Mouse (Mus musculus) forebrain, postnatal 0 days (tissue): ENCODE measurements around the gene Rbpj. TPM values are rescaled to one million over a fixed set of nuclear protein-coding genes. Genes with fewer than 3 reads are reported as not detected.

Experiments used
- ATAC-seq: fragments of 200-750 bp; cut with Nextera tagmentation; 2 replicates; pipeline ENCODE4 v1.8.0; 2017; ENCODE audit warnings: mild to moderate bottlenecking, moderate library complexity
- DNase-seq: peaks from one replicate; pipeline ENCODE4 v3.0.0-alpha.2; 2015
- H3K27ac ChIP-seq: fragments of 300-500 bp; sonication (generic); 2 replicates; pipeline ENCODE4 v1.5.1; 2014; ENCODE audit warnings: low read depth, mild to moderate bottlenecking, antibody characterized with exemption, low read length, moderate library complexity, mixed read lengths
- H3K27me3 ChIP-seq: fragments of 300-500 bp; sonication (generic); 2 replicates; pipeline ENCODE4 v1.6.1; 2014; ENCODE audit warnings: mild to moderate bottlenecking, low read length, mixed read lengths; ENCODE audit not compliant: insufficient read depth
- H3K36me3 ChIP-seq: fragments of 300-500 bp; sonication (generic); 2 replicates; pipeline ENCODE4 v1.6.1; 2014; ENCODE audit warnings: mild to moderate bottlenecking, moderate library complexity; ENCODE audit not compliant: insufficient read depth
- H3K4me1 ChIP-seq: fragments of 300-500 bp; sonication (generic); 2 replicates; pipeline ENCODE4 v1.6.1; 2014; ENCODE audit warnings: antibody characterized with exemption; ENCODE audit not compliant: insufficient read depth
- H3K4me2 ChIP-seq: fragments of 300-500 bp; sonication (generic); 2 replicates; pipeline ENCODE4 v1.6.1; 2014; ENCODE audit warnings: low read depth, mild to moderate bottlenecking, moderate library complexity
- H3K4me3 ChIP-seq: fragments of 300-500 bp; sonication (generic); 2 replicates; pipeline ENCODE4 v1.5.1; 2014; ENCODE audit warnings: low read depth, low read length, mixed read lengths
- H3K9ac ChIP-seq: fragments of 300-500 bp; sonication (generic); 2 replicates; pipeline ENCODE4 v1.6.1; 2014; ENCODE audit warnings: mild to moderate bottlenecking
- H3K9me3 ChIP-seq: fragments of 300-500 bp; sonication (generic); 2 replicates; pipeline ENCODE4 v1.6.1; 2016; ENCODE audit warnings: low read length
- CTCF ChIP-seq: sonication (generic); IDR thresholded peaks from 2 replicates; pipeline ENCODE4 v1.5.1; 2016; ENCODE audit warnings: antibody characterized with exemption, control low read depth, low read depth
- WGBS: fragments of 180-500 bp; shearing (Covaris S2); extraction: QIAGEN DNeasy Blood & Tissue Kit; methylation state at CpG from one replicate; pipeline ENCODE4 v1.1.7; 2014; 5-methylcytosine and 5-hydroxymethylcytosine counted together
- polyA plus RNA-seq: library from polyadenylated mRNA; unstranded; fragments of >200 nt; fragmentation: Nextera tagmentation; extraction: Ambion mirVana; gene quantifications from 2 replicates; pipeline ENCODE4 v1.2.1, GENCODE M21; 2015
- total RNA-seq: library from RNA; depleted of rRNA; stranded (reverse); fragments of >200 nt; gene quantifications from 2 replicates; pipeline ENCODE4 v1.2.3, GENCODE M21; 2014; rRNA removed

Gene Rbpj
- total RNA-seq (18.8 and 25.4 TPM in 2 replicates), polyA plus RNA-seq (13.8 and 19.4 TPM in 2 replicates)

- no peak for ATAC-seq
- TF ChIP-seq CTCF = no peak
- Histone ChIP-seq H3K9me3 (no peaks in the 10 kb centered on the region), H3K36me3 (no peaks in the 10 kb centered on the region), H3K4me2 (no peak within 1 kb of the TSS), H3K4me3 (no peak within 1 kb of the TSS), H3K4me1 (no peaks in the 10 kb centered on the region), H3K27ac (no peak within 1 kb of the TSS), H3K27me3 (no peaks in the 10 kb centered on the region), H3K9ac (no peak within 1 kb of the TSS)
- DNase-seq = no peak
- WGBS = 87% methylated on average over 9 of the region's 9 CpGs
Observed at GRCm38 (mm10) chr5:53465883-53466282, at the start of gene Rbpj. Gene Rbpj, plus strand, starts transcription at chr5:53466152.

- no peak for ATAC-seq
- no peak overlapping the region for H3K4me2 ChIP-seq
- H3K4me3 ChIP-seq = no peak overlapping the region
- no peak overlapping the region for H3K9ac ChIP-seq
- H3K9me3 ChIP-seq = no peaks in the 10 kb centered on the region
- H3K36me3 ChIP-seq = no peaks in the 10 kb centered on the region
- DNase-seq = no peak
- H3K27me3 ChIP-seq = no peaks in the 10 kb centered on the region
- H3K4me1 ChIP-seq = no peaks in the 10 kb centered on the region
- 80% methylated on average over 1 of the region's 1 CpGs for WGBS
- no peak overlapping the region for H3K27ac ChIP-seq
- TF ChIP-seq CTCF = no peak
Observed at GRCm38 (mm10) chr5:53420777-53421176, 45.2 kb upstream of the Rbpj start.

GRCm38 (mm10) chr5:53421291-53421690 lies 44.7 kb upstream of the Rbpj start:
- Histone ChIP-seq H3K9me3 (no peaks in the 10 kb centered on the region), H3K4me3 (no peak overlapping the region), H3K4me1 (no peaks in the 10 kb centered on the region), H3K36me3 (no peaks in the 10 kb centered on the region), H3K27ac (no peak overlapping the region), H3K27me3 (no peaks in the 10 kb centered on the region), H3K4me2 (no peak overlapping the region), H3K9ac (no peak overlapping the region)
- no peak for DNase-seq
- TF ChIP-seq CTCF = no peak
- 89% methylated on average over 4 of the region's 4 CpGs for WGBS
- ATAC-seq = no peak

GRCm38 (mm10) chr5:53427411-53427810 lies 38.5 kb upstream of the Rbpj start:
- Histone ChIP-seq H3K9ac (no peak overlapping the region), H3K27me3 (no peaks in the 10 kb centered on the region), H3K9me3 (no peaks in the 10 kb centered on the region), H3K4me3 (no peak overlapping the region), H3K4me2 (no peak overlapping the region), H3K4me1 (no peaks in the 10 kb centered on the region), H3K36me3 (no peaks in the 10 kb centered on the region), H3K27ac (no peak overlapping the region)
- no peak for TF ChIP-seq CTCF
- DNase-seq = no peak
- 66% methylated on average over 4 of the region's 4 CpGs for WGBS
- ATAC-seq = no peak

GRCm38 (mm10) chr5:53429683-53430477 lies 36.1 kb upstream of the Rbpj start:
- no peak; the same call in 1 of the 2 replicates for ATAC-seq
- 82% methylated on average over 10 of the region's 10 CpGs for WGBS
- H3K4me2 ChIP-seq = no peak overlapping the region
- H3K36me3 ChIP-seq = no peaks in the 10 kb centered on the region
- H3K27me3 ChIP-seq = no peaks in the 10 kb centered on the region
- TF ChIP-seq CTCF = no peak
- no peaks in the 10 kb centered on the region for H3K9me3 ChIP-seq
- no peaks in the 10 kb centered on the region for H3K4me1 ChIP-seq
- H3K27ac ChIP-seq = no peak overlapping the region
- H3K4me3 ChIP-seq = no peak overlapping the region
- no peak for DNase-seq
- H3K9ac ChIP-seq = no peak overlapping the region

- H3K4me2 ChIP-seq = no peak overlapping the region
- WGBS = 88% methylated on average over 4 of the region's 4 CpGs
Observed at GRCm38 (mm10) chr5:53432451-53432850, 33.5 kb upstream of the Rbpj start.

GRCm38 (mm10) chr5:53436905-53437632 lies 28.9 kb upstream of the Rbpj start:
- Histone ChIP-seq H3K27me3 (no peaks in the 10 kb centered on the region), H3K4me2 (no peak overlapping the region), H3K4me3 (no peak overlapping the region), H3K36me3 (no peaks in the 10 kb centered on the region), H3K27ac (no peak overlapping the region), H3K9ac (no peak overlapping the region), H3K4me1 (no peaks in the 10 kb centered on the region), H3K9me3 (no peaks in the 10 kb centered on the region)
- WGBS = 89% methylated on average over 6 of the region's 6 CpGs
- no peak for DNase-seq
- no peak for ATAC-seq
- no peak for TF ChIP-seq CTCF

More at GRCm38 (mm10) chr5:53432451-53432850, 33.5 kb upstream of the Rbpj start:
- ATAC-seq (no peak), DNase-seq (no peak)
- Histone ChIP-seq H3K27me3 (no peaks in the 10 kb centered on the region), H3K9ac (no peak overlapping the region), H3K36me3 (no peaks in the 10 kb centered on the region), H3K9me3 (no peaks in the 10 kb centered on the region), H3K4me3 (no peak overlapping the region), H3K27ac (no peak overlapping the region), H3K4me1 (no peaks in the 10 kb centered on the region)
- TF ChIP-seq CTCF = no peak
